Mouse (Mus musculus) hindbrain, postnatal 0 days (tissue): Measurements from ENCODE around the gene Gm21987. TPM values are rescaled to one million over a fixed set of nuclear protein-coding genes. Genes with fewer than 3 reads are reported as not detected.

Experiments used
- ATAC-seq: fragments of 200-750 bp; cut with Nextera tagmentation; 2 replicates; pipeline ENCODE4 v1.8.0; 2017; ENCODE audit warnings: mild to moderate bottlenecking, moderate TSS enrichment, moderate library complexity
- DNase-seq: peaks from one replicate; pipeline ENCODE4 v3.0.0-alpha.2; 2015; ENCODE audit warnings: low spot score
- H3K27ac ChIP-seq: fragments of 300-500 bp; sonication (generic); 2 replicates; pipeline ENCODE4 v1.5.1; 2014; ENCODE audit warnings: mild to moderate bottlenecking
- H3K27me3 ChIP-seq: fragments of 300-500 bp; sonication (generic); 2 replicates; pipeline ENCODE4 v1.6.1; 2014; ENCODE audit warnings: low read length, mixed read lengths; ENCODE audit not compliant: insufficient read depth
- H3K36me3 ChIP-seq: fragments of 300-500 bp; sonication (generic); 2 replicates; pipeline ENCODE4 v1.6.1; 2014; ENCODE audit warnings: low read length, mixed read lengths; ENCODE audit not compliant: insufficient read depth
- H3K4me1 ChIP-seq: fragments of 300-500 bp; sonication (generic); 2 replicates; pipeline ENCODE4 v1.6.1; 2014; ENCODE audit warnings: antibody characterized with exemption, low read length, mixed read lengths; ENCODE audit not compliant: insufficient read depth
- H3K4me2 ChIP-seq: fragments of 300-500 bp; sonication (generic); 2 replicates; pipeline ENCODE4 v1.6.1; 2014; ENCODE audit warnings: low read depth, mild to moderate bottlenecking, low read length, moderate library complexity, mixed read lengths
- H3K4me3 ChIP-seq: fragments of 300-500 bp; sonication (generic); 2 replicates; pipeline ENCODE4 v1.5.1; 2014; ENCODE audit warnings: low read length
- H3K9ac ChIP-seq: fragments of 300-500 bp; sonication (generic); replicated peaks from 2 replicates; pipeline ENCODE4 v1.6.1; 2014; ENCODE audit warnings: mild to moderate bottlenecking, low read length, moderate library complexity, mixed read lengths
- H3K9me3 ChIP-seq: fragments of 300-500 bp; sonication (generic); 2 replicates; pipeline ENCODE4 v1.6.1; 2016; ENCODE audit warnings: low read length, mixed read lengths
- CTCF ChIP-seq: IDR thresholded peaks from 2 replicates; pipeline ENCODE4 v1.5.1; 2016; ENCODE audit warnings: antibody characterized with exemption, control low read depth, low read depth
- WGBS: fragments of 180-500 bp; shearing (Covaris S2); extraction: QIAGEN DNeasy Blood & Tissue Kit; methylation state at CpG from one replicate; pipeline ENCODE4 v1.1.7; 2014; 5-methylcytosine and 5-hydroxymethylcytosine counted together
- polyA plus RNA-seq: library from polyadenylated mRNA; unstranded; fragments of >200 nt; fragmentation: Nextera tagmentation; extraction: Ambion mirVana; gene quantifications from 2 replicates; pipeline ENCODE4 v1.2.1, GENCODE M21; 2015
- total RNA-seq: library from RNA; depleted of rRNA; stranded (reverse); fragments of >200 nt; gene quantifications from 2 replicates; pipeline ENCODE4 v1.2.3, GENCODE M21; 2014

The Gm21987 gene
- total and polyA plus RNA-seq, 2 experiments from 2014 or later: not detected

- Histone ChIP-seq H3K27ac (no peak overlapping the region), H3K4me1 (no peaks in the 10 kb centered on the region), H3K4me3 (no peak overlapping the region), H3K9me3 (no peaks in the 10 kb centered on the region), H3K9ac (no peak overlapping the region), H3K4me2 (no peak overlapping the region), H3K27me3 (no peaks in the 10 kb centered on the region), H3K36me3 (peaks cover 10% of the 10 kb centered on the region; the same call in 1 of the 2 replicates)
- DNase-seq: no peak
- TF ChIP-seq CTCF: no peak
- ATAC-seq: no peak
- 89% methylated on average over 9 of the region's 9 CpGs for WGBS
These were observed 1.4 kb downstream of the Gm21987 start for GRCm38 (mm10) chr16:38348217-38348761.

- Histone ChIP-seq H3K4me2 (no peak overlapping the region), H3K27me3 (no peaks in the 10 kb centered on the region), H3K4me3 (no peak overlapping the region), H3K9ac (no peak overlapping the region), H3K36me3 (peaks cover 10% of the 10 kb centered on the region; the same call in 1 of the 2 replicates), H3K9me3 (no peaks in the 10 kb centered on the region), H3K4me1 (no peaks in the 10 kb centered on the region), H3K27ac (no peak overlapping the region)
- WGBS: 83% methylated on average over 2 of the region's 2 CpGs
- DNase-seq (no peak), ATAC-seq (no peak)
- no peak for TF ChIP-seq CTCF
These were observed 3.0 kb downstream of the Gm21987 start for GRCm38 (mm10) chr16:38349881-38350280.

GRCm38 (mm10) chr16:38350361-38350855 is 3.6 kb downstream of the Gm21987 start:
- no peak for TF ChIP-seq CTCF
- WGBS: 89% methylated on average over 7 of the region's 7 CpGs
- H3K4me2 ChIP-seq: no peak overlapping the region
- no peaks in the 10 kb centered on the region for H3K4me1 ChIP-seq
- H3K27ac ChIP-seq: no peak overlapping the region
- ATAC-seq (no peak), DNase-seq (no peak)
- no peaks in the 10 kb centered on the region for H3K9me3 ChIP-seq
- H3K4me3 ChIP-seq: no peak overlapping the region
- peaks cover 10% of the 10 kb centered on the region; the same call in 1 of the 2 replicates for H3K36me3 ChIP-seq
- H3K9ac ChIP-seq: no peak overlapping the region
- no peaks in the 10 kb centered on the region for H3K27me3 ChIP-seq

- TF ChIP-seq CTCF: no peak
- H3K27ac ChIP-seq: no peak overlapping the region
- DNase-seq (no peak), ATAC-seq (no peak)
- H3K4me2 ChIP-seq: no peak overlapping the region
- WGBS: 84% methylated on average over 6 of the region's 6 CpGs
- H3K4me3 ChIP-seq: no peak overlapping the region
- no peaks in the 10 kb centered on the region for H3K9me3 ChIP-seq
- no peaks in the 10 kb centered on the region for H3K27me3 ChIP-seq
- H3K4me1 ChIP-seq: no peaks in the 10 kb centered on the region
- no peak overlapping the region for H3K9ac ChIP-seq
- H3K36me3 ChIP-seq: peaks cover 10% of the 10 kb centered on the region; the same call in 1 of the 2 replicates
These were observed 4.1 kb downstream of the Gm21987 start for GRCm38 (mm10) chr16:38350939-38351338.

- DNase-seq (no peak), ATAC-seq (no peak)
- Histone ChIP-seq H3K27ac (no peak overlapping the region), H3K9me3 (no peaks in the 10 kb centered on the region), H3K36me3 (peaks cover 10% of the 10 kb centered on the region; the same call in 1 of the 2 replicates), H3K9ac (no peak overlapping the region), H3K4me1 (no peaks in the 10 kb centered on the region), H3K27me3 (no peaks in the 10 kb centered on the region), H3K4me2 (no peak overlapping the region), H3K4me3 (no peak overlapping the region)
- no peak for TF ChIP-seq CTCF
- 70% methylated on average over 7 of the region's 7 CpGs for WGBS
These were observed 5.2 kb downstream of the Gm21987 start for GRCm38 (mm10) chr16:38352031-38352430.

GRCm38 (mm10) chr16:38352851-38353250 is 6.0 kb downstream of the Gm21987 start:
- no peak overlapping the region for H3K4me2 ChIP-seq
- no peak for TF ChIP-seq CTCF
- ATAC-seq: no peak
- H3K9ac ChIP-seq: no peak overlapping the region
- no peaks in the 10 kb centered on the region for H3K27me3 ChIP-seq
- H3K27ac ChIP-seq: no peak overlapping the region
- no peaks in the 10 kb centered on the region for H3K9me3 ChIP-seq
- peaks cover 10% of the 10 kb centered on the region; the same call in 1 of the 2 replicates for H3K36me3 ChIP-seq
- no peak overlapping the region for H3K4me3 ChIP-seq
- no peaks in the 10 kb centered on the region for H3K4me1 ChIP-seq
- DNase-seq: no peak

- Histone ChIP-seq H3K27ac (no peak overlapping the region), H3K4me3 (no peak overlapping the region), H3K27me3 (no peaks in the 10 kb centered on the region), H3K4me2 (no peak overlapping the region), H3K36me3 (peaks cover 10% of the 10 kb centered on the region; the same call in 1 of the 2 replicates), H3K9me3 (no peaks in the 10 kb centered on the region), H3K9ac (no peak overlapping the region), H3K4me1 (no peaks in the 10 kb centered on the region)
- ATAC-seq: no peak
- DNase-seq: no peak
- no peak for TF ChIP-seq CTCF
- 93% methylated on average over 2 of the region's 2 CpGs for whole genome bisulfite sequencing
These were observed 6.8 kb downstream of the Gm21987 start for GRCm38 (mm10) chr16:38353642-38354041.
